Mouse (Mus musculus) E14TG2a.4 (cell line): ENCODE results near the gene Rsrp1.
"Not testable (repeated sequence)": the region's sequence is repeated elsewhere in the genome, so short reads cannot be mapped to it uniquely, and the experiment has no call there.

ENCODE experiments used
- H3K27me3 ChIP-seq: 2 replicates; pipeline ENCODE4 v1.6.1; 2014; ENCODE audit warnings: low read length, control low read depth; ENCODE audit not compliant: insufficient read depth
- H3K36me3 ChIP-seq: 2 replicates; pipeline ENCODE4 v1.6.1; 2014; ENCODE audit warnings: low read length, control low read depth; ENCODE audit not compliant: insufficient read depth
- H3K4me1 ChIP-seq: replicated peaks from 2 replicates; pipeline ENCODE4 v1.6.1; 2014; ENCODE audit warnings: low read depth, low read length, control low read depth
- H3K4me3 ChIP-seq: replicated peaks from 2 replicates; pipeline ENCODE4 v1.5.1; 2014; ENCODE audit warnings: mild to moderate bottlenecking, low read length
- H3K9me3 ChIP-seq: 2 replicates; pipeline ENCODE4 v1.6.1; 2014; ENCODE audit warnings: low read length, control low read depth
- CTCF ChIP-seq: conservative IDR thresholded peaks from 2 replicates; pipeline ENCODE4 v1.5.1; 2014; ENCODE audit warnings: low read length
- NANOG ChIP-seq: IDR thresholded peaks from 2 replicates; pipeline ENCODE4 v1.6.1; 2014; ENCODE audit warnings: borderline replicate concordance, low read length, mixed read lengths
- POU5F1 ChIP-seq: IDR thresholded peaks from 2 replicates; pipeline ENCODE4 v1.6.1; 2014; ENCODE audit warnings: low read length, borderline replicate concordance

The Rsrp1 gene

DNA sequence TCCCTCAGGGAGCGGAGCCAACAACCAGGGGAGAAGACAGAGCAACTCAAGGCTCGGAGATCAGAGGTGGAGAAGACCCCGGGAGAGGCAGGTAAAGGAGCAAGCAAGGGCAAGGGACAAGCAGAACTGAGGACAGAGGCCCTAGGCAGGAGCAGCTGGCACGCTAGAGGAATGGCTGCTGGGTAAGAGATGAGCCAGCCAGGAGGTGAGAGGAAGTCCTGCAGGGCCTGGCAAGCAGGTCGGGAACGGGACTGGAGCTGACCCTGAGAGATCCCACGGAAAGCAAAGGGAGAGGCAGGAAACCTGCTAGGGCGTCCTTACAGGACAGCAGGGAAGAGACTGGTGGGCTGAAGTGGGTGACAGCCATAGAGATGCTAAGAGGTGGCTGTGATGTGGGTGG lies 22.3 kb upstream of the Rsrp1 start:
- H3K4me3 ChIP-seq = no peak overlapping the region
- H3K27me3 ChIP-seq = no peaks in the 10 kb centered on the region
- no peaks in the 10 kb centered on the region for H3K9me3 ChIP-seq
- H3K36me3 ChIP-seq = peaks cover 99% of the 10 kb centered on the region
- H3K4me1 ChIP-seq = peaks cover 29% of the 10 kb centered on the region
- TF ChIP-seq CTCF (no peak), POU5F1 (no peak), NANOG (no peak)

DNA sequence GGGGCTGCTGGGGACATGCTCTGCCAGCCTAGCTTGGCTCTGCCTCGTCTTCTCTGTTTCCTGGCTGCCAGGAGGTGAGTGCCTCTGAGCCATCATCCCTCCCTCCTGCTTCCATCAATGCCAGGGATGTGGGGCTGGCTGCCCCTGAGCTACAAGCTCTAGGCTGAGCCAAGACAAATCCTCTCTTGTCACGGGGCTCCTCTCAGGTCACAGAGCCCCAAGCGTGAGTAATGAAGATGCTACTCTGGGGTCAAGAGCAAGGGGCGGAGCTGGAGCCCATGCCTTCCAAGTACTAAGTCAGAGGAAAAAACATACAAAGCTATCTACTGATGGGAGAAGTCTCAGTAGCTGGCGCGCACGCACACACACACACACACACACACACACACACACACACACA lies 20.3 kb upstream of the Rsrp1 start:
- peaks cover 47% of the 10 kb centered on the region for H3K4me1 ChIP-seq
- TF ChIP-seq POU5F1 = no peak
- TF ChIP-seq CTCF = no peak
- no peak for TF ChIP-seq NANOG
- no peak overlapping the region for H3K4me3 ChIP-seq
- H3K27me3 ChIP-seq = no peaks in the 10 kb centered on the region
- no peaks in the 10 kb centered on the region for H3K9me3 ChIP-seq
- H3K36me3 ChIP-seq = peaks cover 99% of the 10 kb centered on the region

DNA sequence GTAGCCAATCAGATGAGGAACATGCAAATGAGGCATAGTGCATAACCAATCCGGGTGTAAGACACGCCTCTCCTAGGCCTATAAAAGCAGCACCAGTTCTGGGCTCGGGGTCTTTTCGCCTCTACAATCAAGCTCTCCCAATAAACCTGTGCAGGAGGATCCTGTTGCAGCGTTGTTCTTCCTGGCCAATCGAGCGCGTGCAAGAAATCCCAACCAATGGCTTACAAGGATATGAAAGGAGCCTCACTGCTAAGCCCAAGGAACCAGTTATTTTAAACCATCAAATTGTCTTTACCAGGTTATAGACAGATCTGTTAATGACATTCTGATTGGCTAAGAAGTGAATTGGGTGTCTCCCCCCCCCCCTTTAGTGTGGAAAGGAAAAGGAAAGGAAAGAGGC lies 12.0 kb upstream of the Rsrp1 start:
- peaks cover 51% of the 10 kb centered on the region for H3K4me1 ChIP-seq
- H3K4me3 ChIP-seq, H3K9me3 ChIP-seq, H3K27me3 ChIP-seq: not testable (repeated sequence)
- peaks cover 61% of the 10 kb centered on the region for H3K36me3 ChIP-seq

DNA sequence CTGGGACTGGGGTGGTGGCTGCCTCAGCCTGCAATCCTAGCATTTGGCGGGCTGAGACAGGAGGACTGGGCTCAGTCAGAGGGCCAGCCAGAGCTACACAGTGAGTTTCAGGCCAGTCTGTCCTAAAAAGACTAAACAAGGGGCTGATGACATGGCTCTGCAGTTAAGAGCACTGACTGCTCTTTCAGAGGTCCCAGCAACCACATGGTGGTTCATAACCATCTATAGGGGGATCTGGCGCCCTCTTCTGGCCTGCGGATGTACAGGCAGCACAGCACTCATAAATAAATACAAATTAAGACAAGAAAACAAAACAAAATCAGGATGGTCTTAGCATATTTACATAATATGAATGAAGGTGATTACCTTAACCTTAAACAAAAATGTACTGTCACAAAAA lies 10.0 kb upstream of the Rsrp1 start:
- Histone ChIP-seq H3K9me3 (peaks cover 6% of the 10 kb centered on the region), H3K4me1 (peaks cover 35% of the 10 kb centered on the region), H3K4me3 (peak overlapping the region; percentile 96), H3K36me3 (peaks cover 41% of the 10 kb centered on the region), H3K27me3 (no peaks in the 10 kb centered on the region)
- peak; percentile 93 for TF ChIP-seq CTCF
- no peak for TF ChIP-seq NANOG

DNA sequence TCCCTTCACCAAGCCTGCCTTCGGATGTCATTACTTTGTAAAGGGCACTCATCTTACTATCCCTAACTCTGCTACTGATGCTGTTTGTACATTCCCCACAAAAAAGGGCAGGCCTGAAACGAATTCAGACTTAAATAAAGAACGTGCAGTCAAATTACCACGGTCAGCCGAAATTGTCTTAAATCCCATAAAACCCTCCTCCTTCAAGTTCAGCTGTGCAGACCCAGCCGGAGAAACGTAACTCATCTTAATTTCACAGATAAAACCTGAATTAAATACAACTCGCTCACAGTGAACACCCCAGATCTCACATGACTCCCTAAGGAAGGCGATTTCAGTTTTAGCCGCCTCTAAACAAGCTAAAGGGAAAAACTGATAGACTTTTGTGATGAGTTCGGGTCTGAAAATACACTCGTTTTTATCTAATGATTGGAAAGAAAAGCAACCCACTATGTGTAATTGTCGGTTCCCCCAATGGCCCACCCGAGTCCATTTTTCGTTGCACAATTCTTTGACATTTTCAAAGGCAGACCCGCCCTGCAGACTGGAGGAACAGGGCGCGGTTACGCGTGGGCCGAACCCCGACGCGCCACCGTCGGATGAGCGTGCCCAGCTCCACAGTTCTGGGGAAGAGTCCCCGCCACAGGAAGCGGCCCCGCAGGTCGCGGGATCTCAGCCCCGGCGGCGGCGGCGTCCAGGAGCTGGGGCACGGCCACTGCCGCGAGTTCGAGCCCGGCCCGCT lies 9.1 kb upstream of the Rsrp1 start:
- Histone ChIP-seq H3K27me3 (no peaks in the 10 kb centered on the region), H3K4me3 (peak overlapping the region; percentile 96), H3K9me3 (peaks cover 6% of the 10 kb centered on the region), H3K4me1 (peaks cover 33% of the 10 kb centered on the region), H3K36me3 (peaks cover 32% of the 10 kb centered on the region)
- TF ChIP-seq POU5F1 (no peak), CTCF (no peak), NANOG (no peak)

DNA sequence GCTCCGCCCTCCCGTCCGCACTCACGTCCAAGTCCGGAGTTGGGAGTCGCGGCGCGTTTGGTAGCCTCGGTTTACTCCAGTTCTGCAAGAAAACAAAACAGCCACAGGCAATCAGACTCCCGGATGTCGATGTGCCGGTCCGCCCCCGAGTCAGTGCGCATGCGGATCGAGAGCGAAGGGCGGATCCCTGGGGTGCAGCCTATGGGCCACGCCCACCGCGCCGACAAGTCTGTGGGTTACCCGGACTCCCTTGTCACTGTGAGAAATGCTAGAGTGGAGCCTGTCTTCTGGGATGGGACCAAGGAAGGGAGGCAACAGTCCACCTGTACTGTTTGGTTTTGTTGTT lies 8.6 kb upstream of the Rsrp1 start, which contains the start of gene Tmem50a:
Gene Tmem50a (minus strand): TSS at position 161 of the 346 bp plus-strand sequence.
- H3K4me1 ChIP-seq = peaks cover 39% of the 10 kb centered on the region
- TF ChIP-seq NANOG (no peak), POU5F1 (no peak)

DNA sequence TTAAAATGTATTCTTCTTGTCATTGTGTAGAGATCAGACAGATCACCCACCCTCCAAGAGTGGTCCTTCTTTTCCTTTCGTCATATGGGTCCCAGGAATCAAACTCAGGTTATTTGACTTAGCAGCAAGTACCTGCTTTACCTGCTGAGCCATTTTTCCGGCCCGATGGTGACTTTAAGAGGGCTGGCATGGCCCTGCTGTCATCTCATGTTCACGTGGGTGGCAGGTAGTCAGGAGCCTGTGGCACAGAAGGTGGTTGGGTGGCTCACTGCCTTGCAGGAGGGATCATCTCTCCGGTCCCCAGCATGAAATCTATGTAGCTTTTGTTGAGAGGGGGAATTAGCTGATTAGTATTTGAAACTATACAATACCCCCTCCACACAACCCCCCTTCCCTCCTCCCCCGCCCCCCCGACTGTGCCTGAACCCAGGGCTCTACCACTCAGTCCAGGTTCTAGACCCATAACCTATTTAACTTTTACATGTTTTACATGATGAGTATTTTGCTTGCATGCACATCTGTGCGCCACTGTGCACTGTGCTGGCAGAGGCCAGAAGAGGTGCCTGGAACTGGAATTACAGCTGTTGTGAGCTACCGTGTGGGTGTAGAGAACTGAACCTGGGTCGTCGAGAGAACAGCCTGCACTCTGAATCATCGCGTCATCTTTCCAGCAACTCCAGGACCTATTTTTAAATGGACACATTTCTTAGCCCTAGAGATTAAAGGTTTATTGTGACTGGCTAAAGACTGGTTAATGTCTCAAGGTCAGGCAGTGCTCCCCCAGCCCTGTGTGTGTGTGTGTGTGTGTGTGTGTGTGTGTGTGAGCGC lies 8.0 kb upstream of the Rsrp1 start:
- H3K4me3 ChIP-seq = peak overlapping the region; percentile 96
- TF ChIP-seq CTCF (no peak), NANOG (no peak), POU5F1 (no peak)

More for the DNA sequence above, 8.6 kb upstream of the Rsrp1 start, which contains the start of gene Tmem50a:
- H3K36me3 ChIP-seq = peaks cover 26% of the 10 kb centered on the region
- peaks cover 6% of the 10 kb centered on the region for H3K9me3 ChIP-seq
- H3K4me3 ChIP-seq = peak within 1 kb of the TSS; percentile 96
- no peaks in the 10 kb centered on the region for H3K27me3 ChIP-seq

DNA sequence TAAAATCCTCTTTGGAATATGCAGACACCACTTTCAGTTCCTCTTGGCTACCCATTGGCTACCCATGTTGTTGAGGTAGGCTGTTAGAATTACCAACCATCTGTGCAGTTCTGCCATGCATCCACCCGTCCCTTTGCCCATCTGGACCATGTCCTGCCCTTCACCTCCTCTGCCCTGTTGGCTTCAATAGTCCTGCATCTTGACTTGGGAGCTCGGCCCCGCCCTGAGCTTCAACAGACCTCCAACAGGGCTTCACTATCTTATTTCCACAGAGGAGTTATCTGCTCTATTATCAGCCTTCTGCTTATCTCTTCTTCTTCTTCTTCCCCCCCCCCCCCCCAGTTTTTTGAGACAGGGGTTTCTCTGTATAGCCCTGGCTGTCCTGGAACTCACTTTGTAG lies 6.2 kb upstream of the Rsrp1 start:
- Histone ChIP-seq H3K4me1 (peaks cover 49% of the 10 kb centered on the region), H3K4me3 (no peak overlapping the region), H3K36me3 (peaks cover 5% of the 10 kb centered on the region), H3K27me3 (no peaks in the 10 kb centered on the region), H3K9me3 (no peaks in the 10 kb centered on the region)
- no peak for TF ChIP-seq POU5F1
- TF ChIP-seq CTCF = no peak
- TF ChIP-seq NANOG = no peak

More for the DNA sequence above, 8.0 kb upstream of the Rsrp1 start:
- Histone ChIP-seq H3K27me3 (no peaks in the 10 kb centered on the region), H3K4me1 (peaks cover 45% of the 10 kb centered on the region), H3K9me3 (peaks cover 6% of the 10 kb centered on the region), H3K36me3 (peaks cover 20% of the 10 kb centered on the region)

DNA sequence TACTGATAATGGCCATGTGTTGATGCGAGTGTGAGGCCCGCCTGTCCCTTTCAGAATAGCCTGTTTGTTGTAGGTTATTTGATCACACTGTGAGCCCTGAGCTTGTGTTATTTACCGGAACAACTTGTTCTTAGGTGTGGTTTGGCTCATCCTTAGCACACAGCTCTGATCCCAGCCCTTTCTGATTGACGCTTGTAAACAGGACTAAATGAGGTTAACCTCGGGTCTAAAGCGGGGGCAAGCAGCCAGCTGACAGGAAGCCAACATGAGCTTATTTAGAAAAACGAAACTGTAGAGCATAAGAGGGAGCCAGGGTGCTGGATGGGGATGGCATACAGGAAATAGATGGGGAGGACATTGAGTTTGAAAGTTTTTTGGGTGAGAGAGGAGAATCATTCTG lies 5.0 kb upstream of the Rsrp1 start:
- Histone ChIP-seq H3K36me3 (no peaks in the 10 kb centered on the region), H3K27me3 (no peaks in the 10 kb centered on the region), H3K4me1 (peaks cover 51% of the 10 kb centered on the region), H3K9me3 (no peaks in the 10 kb centered on the region), H3K4me3 (no peak overlapping the region)
- TF ChIP-seq NANOG (no peak), CTCF (no peak), POU5F1 (no peak)
